ENCODE assay signal across 10 mouse cellular contexts in genomic region chr3:116713031-116713430, GRCm38 (mm10). TPM values are rescaled to one million over a fixed set of nuclear protein-coding genes. Genes with fewer than 3 reads are reported as not detected.
A peak's percentile ranks its signal among the peaks of the same experiment; 100 is the strongest.
DNase-seq lines count a peak whose midpoint lies in the region; ATAC-seq lines count a peak whose summit lies in the region.
"Had no signal": no experiment of that assay in that cellular context is flagged by ENCODE, and none has a peak within 500 bp of the region (broad histone marks: within the 10 kb centered on the region; RNA-seq: fewer than 3 reads in every experiment).

No protein-coding gene starts in this region.

- no peaks in the 10 kb centered on the region for H3K36me3 ChIP-seq in lung, embryonic 16.5 days (ENCODE audit: control insufficient read depth, insufficient read depth, low read length)
- H3K36me3 ChIP-seq in forebrain, embryonic 14.5 days (ENCODE audit: control insufficient read depth, insufficient read depth, low read length), result no peaks in the 10 kb centered on the region
- H3K36me3 ChIP-seq in limb, embryonic 10.5 days, result no peaks in the 10 kb centered on the region
- no peaks in the 10 kb centered on the region for H3K36me3 ChIP-seq in neural tube, embryonic 15.5 days

- peak overlapping the region; percentile 97 for H3K4me3 ChIP-seq in lung, embryonic 16.5 days (ENCODE audit: low read length)
- H3K4me3 ChIP-seq in forebrain, embryonic 14.5 days (ENCODE audit: low read depth, low read length), result peak overlapping the region; percentile 92; the same call in 1 of the 2 replicates
- peak overlapping the region; percentile 98 for H3K4me3 ChIP-seq in limb, embryonic 10.5 days
- peak overlapping the region; percentile 85 for H3K4me3 ChIP-seq in neural tube, embryonic 15.5 days (replicated peaks)

- peak overlapping the region; percentile 98 for H3K9ac ChIP-seq in lung, embryonic 16.5 days (ENCODE audit: low read length)
- H3K9ac ChIP-seq in forebrain, embryonic 14.5 days (ENCODE audit: low read length), result no peak overlapping the region
- H3K9ac ChIP-seq in neural tube, embryonic 15.5 days (replicated peaks), result peak overlapping the region; percentile 81

- ATAC-seq in lung, embryonic 16.5 days (ENCODE audit: low read depth), result no peak
- no peak for ATAC-seq in forebrain, embryonic 14.5 days
- ATAC-seq in neural tube, embryonic 15.5 days (ENCODE audit: low FRiP score), result no peak

- DNase-seq in lung, postnatal 4 days, result no peak
- no peak for DNase-seq in forebrain, embryonic 14.5 days (ENCODE audit: low spot score)
- DNase-seq in limb, embryonic 10.5 days (ENCODE audit: low spot score), result no peak
- DNase-seq in c-Kit-positive CD71-positive TER-119-positive erythroid progenitor cells, embryonic 14.5 days (ENCODE audit: low spot score), result no peak
- DNase-seq in urinary bladder, adult 2 months (ENCODE audit: low spot score), result no peak
- no peak for DNase-seq in adrenal gland, postnatal 10 days
- DNase-seq: thymus, postnatal 36 days had no signal

- H3K27ac ChIP-seq in lung, embryonic 16.5 days (ENCODE audit: low read length), result no peak overlapping the region
- no peak overlapping the region for H3K27ac ChIP-seq in forebrain, embryonic 14.5 days (ENCODE audit: low read depth, low read length)
- no peak overlapping the region for H3K27ac ChIP-seq in limb, embryonic 10.5 days
- H3K27ac ChIP-seq in neural tube, embryonic 15.5 days (replicated peaks), result no peak overlapping the region

- no peaks in the 10 kb centered on the region for H3K9me3 ChIP-seq in lung, embryonic 16.5 days (ENCODE audit: control insufficient read depth, low read length)
- H3K9me3 ChIP-seq in forebrain, embryonic 14.5 days (replicated peaks; ENCODE audit: control insufficient read depth, low read length), result no peaks in the 10 kb centered on the region
- H3K9me3 ChIP-seq in limb, embryonic 10.5 days (replicated peaks), result no peaks in the 10 kb centered on the region
- no peaks in the 10 kb centered on the region for H3K9me3 ChIP-seq in neural tube, embryonic 15.5 days (replicated peaks)

- no peaks in the 10 kb centered on the region for H3K27me3 ChIP-seq in lung, embryonic 16.5 days (ENCODE audit: control insufficient read depth, insufficient read depth, low read depth, low read length)
- H3K27me3 ChIP-seq in forebrain, embryonic 14.5 days (replicated peaks; ENCODE audit: control insufficient read depth, insufficient read depth, low read length), result 0 out of 2 replicates have a peak, but pooled peaks cover 5% of the 10 kb centered on the region
- peaks cover 7% of the 10 kb centered on the region; the same call in 1 of the 2 replicates for H3K27me3 ChIP-seq in limb, embryonic 10.5 days (ENCODE audit: low read depth, poor library complexity, severe bottlenecking)
- H3K27me3 ChIP-seq in neural tube, embryonic 15.5 days (replicated peaks), result 0 out of 2 replicates have a peak, but pooled peaks cover 4% of the 10 kb centered on the region

- H3K4me1 ChIP-seq in lung, embryonic 16.5 days (replicated peaks; ENCODE audit: control insufficient read depth, insufficient read depth, low read length), result peaks cover 13% of the 10 kb centered on the region
- no peaks in the 10 kb centered on the region; the same call in 1 of the 2 replicates for H3K4me1 ChIP-seq in forebrain, embryonic 14.5 days (ENCODE audit: control insufficient read depth, insufficient read depth, low read length)
- peaks cover 18% of the 10 kb centered on the region for H3K4me1 ChIP-seq in limb, embryonic 10.5 days
- peaks cover 16% of the 10 kb centered on the region for H3K4me1 ChIP-seq in neural tube, embryonic 15.5 days

- 20% methylated on average over 5 of the region's 5 CpGs for WGBS in lung, embryonic 16.5 days
- 41% methylated on average over 5 of the region's 5 CpGs for WGBS in forebrain, embryonic 14.5 days
- WGBS in limb, embryonic 10.5 days, result 27% methylated on average over 5 of the region's 5 CpGs
- WGBS in neural tube, embryonic 15.5 days, result 34% methylated on average over 5 of the region's 5 CpGs

- peak overlapping the region; percentile 82 for H3K4me2 ChIP-seq in lung, embryonic 16.5 days (ENCODE audit: low read depth, low read length)
- peak overlapping the region; percentile 75 for H3K4me2 ChIP-seq in forebrain, embryonic 14.5 days (ENCODE audit: low read length)
- H3K4me2 ChIP-seq in neural tube, embryonic 15.5 days, result peak overlapping the region; percentile 86

RNA-seq across cellular contexts. Expression of gene Slc35a3, which starts 0.4 kb away (rescaled TPM):
- polyA plus RNA-seq in lung, embryonic 16.5 days (2015; fragmentation: Nextera tagmentation; extraction: Ambion mirVana), result 15.4 and 16.5 TPM in 2 replicates
- 4.6 and 5.6 TPM in 2 replicates for polyA plus RNA-seq in forebrain, embryonic 14.5 days (2014; fragmentation: Nextera tagmentation; extraction: Ambion mirVana)
- polyA plus RNA-seq in limb, embryonic 10.5 days (2016; fragmentation: Nextera tagmentation; extraction: Ambion mirVana), result 8.5 and 11.1 TPM in 2 replicates
- polyA plus RNA-seq in neural tube, embryonic 15.5 days (2015; fragmentation: Nextera tagmentation; extraction: Ambion mirVana), result 7.8 and 10.0 TPM in 2 replicates
- 14.3 and 17.1 TPM in 2 replicates for polyA plus RNA-seq in urinary bladder, adult 2 months (2012; rRNA removed)
- total RNA-seq in adrenal gland, postnatal 10 days (2021), result 10 to 100 TPM; 28.4 to 28.9 TPM

RNA-seq across cellular contexts. Expression of gene Gm43191, which starts 32.0 kb away (rescaled TPM):
- polyA plus RNA-seq in lung, embryonic 16.5 days (2015; fragmentation: Nextera tagmentation; extraction: Ambion mirVana), result not detected in 2 replicates
- polyA plus RNA-seq in forebrain, embryonic 14.5 days (2014; fragmentation: Nextera tagmentation; extraction: Ambion mirVana), result not detected in 2 replicates
- not detected in 2 replicates for polyA plus RNA-seq in limb, embryonic 10.5 days (2016; fragmentation: Nextera tagmentation; extraction: Ambion mirVana)
- not detected in 2 replicates for polyA plus RNA-seq in neural tube, embryonic 15.5 days (2015; fragmentation: Nextera tagmentation; extraction: Ambion mirVana)
- not detected in 2 replicates for polyA plus RNA-seq in urinary bladder, adult 2 months (2012; rRNA removed)
- not detected for total RNA-seq in adrenal gland, postnatal 10 days (2021)
- total RNA-seq: layer of hippocampus, postnatal 25 days had no signal

RNA-seq across cellular contexts. Expression of gene Mfsd14a, which starts 50.6 kb away (rescaled TPM):
- 83.8 and 84.4 TPM in 2 replicates for polyA plus RNA-seq in lung, embryonic 16.5 days (2015; fragmentation: Nextera tagmentation; extraction: Ambion mirVana)
- 80.8 and 88.0 TPM in 2 replicates for polyA plus RNA-seq in forebrain, embryonic 14.5 days (2014; fragmentation: Nextera tagmentation; extraction: Ambion mirVana)
- 86.1 and 87.0 TPM in 2 replicates for polyA plus RNA-seq in limb, embryonic 10.5 days (2016; fragmentation: Nextera tagmentation; extraction: Ambion mirVana)
- polyA plus RNA-seq in neural tube, embryonic 15.5 days (2015; fragmentation: Nextera tagmentation; extraction: Ambion mirVana), result 59.9 and 68.5 TPM in 2 replicates
- polyA plus RNA-seq in urinary bladder, adult 2 months (2012; rRNA removed), result 40.3 and 49.0 TPM in 2 replicates
- total RNA-seq in adrenal gland, postnatal 10 days (2021), result 10 to 100 TPM; 44.3 to 47.9 TPM
